Mouse (Mus musculus): ENCODE measurements around the gene Ciita. TPM values are rescaled to one million over a fixed set of nuclear protein-coding genes. Genes with fewer than 3 reads are reported as not detected.

Gene Ciita
- polyA plus RNA-seq, 1 experiment = not detected

DNA sequence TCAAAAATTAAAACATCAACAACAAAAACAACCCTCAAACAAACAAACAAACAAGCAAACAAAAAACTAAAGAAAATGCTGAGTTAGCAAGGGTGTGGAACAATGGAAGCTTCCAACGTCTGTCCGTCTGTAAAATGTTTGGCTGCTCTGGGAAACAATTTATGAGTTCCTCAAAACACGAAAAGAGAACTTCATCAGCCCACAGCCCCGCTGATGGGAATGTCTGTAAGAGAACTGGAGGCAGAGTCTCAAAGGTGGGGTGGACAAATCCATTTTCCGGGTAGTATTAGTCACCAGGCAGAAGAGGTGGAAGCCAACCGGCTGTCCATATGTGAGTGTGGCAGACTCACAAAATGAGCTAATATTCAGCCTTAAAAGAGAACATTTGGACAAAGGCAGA lies 38.5 kb upstream of the Ciita start:
- Histone ChIP-seq H3K4me1 (ENCODE audit: control insufficient read depth, insufficient read depth, low read length) (no peaks in the 10 kb centered on the region), H3K4me3 (ENCODE audit: low read depth, low read length) (no peak overlapping the region), H3K9me3 (replicated peaks; ENCODE audit: control insufficient read depth, insufficient read depth, low read length, poor library complexity, severe bottlenecking) (no peaks in the 10 kb centered on the region), H3K27ac (ENCODE audit: insufficient read depth, low read length) (no peak overlapping the region), H3K27me3 (ENCODE audit: control insufficient read depth, insufficient read depth, low read length, poor library complexity, severe bottlenecking) (no peaks in the 10 kb centered on the region), H3K9ac (ENCODE audit: low read depth, poor library complexity, severe bottlenecking) (no peak overlapping the region), H3K36me3 (ENCODE audit: control insufficient read depth, insufficient read depth, low read length, poor library complexity, severe bottlenecking) (no peaks in the 10 kb centered on the region)
- TF ChIP-seq EP300 (IDR thresholded peaks at IDR 0.05; ENCODE audit: insufficient read depth, low read depth, low read length) = no peak
- no peak for TF ChIP-seq POLR2A (IDR thresholded peaks at IDR 0.05; ENCODE audit: insufficient read depth, low read length)
- no peak for TF ChIP-seq CTCF (IDR thresholded peaks at IDR 0.05; ENCODE audit: low read depth, low read length)

DNA sequence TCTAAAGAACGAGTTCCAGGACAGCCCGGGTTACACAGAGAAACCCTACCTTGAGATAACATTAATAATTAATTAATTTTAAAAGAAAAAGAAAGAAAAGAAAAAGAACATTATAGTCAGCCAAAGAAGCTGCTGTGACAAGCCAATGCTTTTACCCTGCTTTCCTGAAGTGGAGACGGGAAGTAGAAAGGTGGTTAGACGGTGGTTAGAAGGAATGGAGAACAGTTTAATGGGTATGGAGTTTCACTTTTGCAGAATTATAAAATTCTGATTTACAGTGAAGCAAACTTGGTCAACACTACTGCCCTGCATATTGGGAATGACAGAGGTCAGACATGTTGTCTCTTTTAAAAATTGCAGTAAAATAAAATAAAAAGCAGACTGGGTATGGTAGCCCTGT lies 38.1 kb upstream of the Ciita start:
- Histone ChIP-seq H3K9me3 (replicated peaks; ENCODE audit: control insufficient read depth, insufficient read depth, low read length, poor library complexity, severe bottlenecking) (no peaks in the 10 kb centered on the region), H3K27me3 (ENCODE audit: control insufficient read depth, insufficient read depth, low read length, poor library complexity, severe bottlenecking) (no peaks in the 10 kb centered on the region), H3K4me3 (ENCODE audit: low read depth, low read length) (no peak overlapping the region), H3K4me1 (ENCODE audit: control insufficient read depth, insufficient read depth, low read length) (no peaks in the 10 kb centered on the region), H3K36me3 (ENCODE audit: control insufficient read depth, insufficient read depth, low read length, poor library complexity, severe bottlenecking) (no peaks in the 10 kb centered on the region), H3K27ac (ENCODE audit: insufficient read depth, low read length) (no peak overlapping the region), H3K9ac (ENCODE audit: low read depth, poor library complexity, severe bottlenecking) (no peak overlapping the region)
- TF ChIP-seq EP300 (IDR thresholded peaks at IDR 0.05; ENCODE audit: insufficient read depth, low read depth, low read length) = no peak
- TF ChIP-seq CTCF (IDR thresholded peaks at IDR 0.05; ENCODE audit: low read depth, low read length) = no peak
- no peak for TF ChIP-seq POLR2A (IDR thresholded peaks at IDR 0.05; ENCODE audit: insufficient read depth, low read length)

GRCm38 (mm10) chr16:10443723-10444122 lies 36.1 kb upstream of the Ciita start:
- H3K4me1 ChIP-seq (ENCODE audit: control insufficient read depth, insufficient read depth, low read length) = no peaks in the 10 kb centered on the region
- no peak overlapping the region for H3K9ac ChIP-seq (ENCODE audit: low read depth, poor library complexity, severe bottlenecking)
- H3K36me3 ChIP-seq (ENCODE audit: control insufficient read depth, insufficient read depth, low read length, poor library complexity, severe bottlenecking) = no peaks in the 10 kb centered on the region
- H3K27me3 ChIP-seq (ENCODE audit: control insufficient read depth, insufficient read depth, low read length, poor library complexity, severe bottlenecking) = no peaks in the 10 kb centered on the region
- no peak overlapping the region for H3K4me3 ChIP-seq (ENCODE audit: low read depth, low read length)
- no peaks in the 10 kb centered on the region for H3K9me3 ChIP-seq (replicated peaks; ENCODE audit: control insufficient read depth, insufficient read depth, low read length, poor library complexity, severe bottlenecking)
- TF ChIP-seq EP300 (IDR thresholded peaks at IDR 0.05; ENCODE audit: insufficient read depth, low read depth, low read length) (no peak), POLR2A (IDR thresholded peaks at IDR 0.05; ENCODE audit: insufficient read depth, low read length) (no peak), CTCF (IDR thresholded peaks at IDR 0.05; ENCODE audit: low read depth, low read length) (no peak)
- H3K27ac ChIP-seq (ENCODE audit: insufficient read depth, low read length) = no peak overlapping the region

- 0 out of 2 replicates have a peak overlapping the region, but pooled peaks have one; percentile 3 for H3K27ac ChIP-seq (ENCODE audit: insufficient read depth, low read length)
- peak overlapping the region; percentile 60 for H3K4me3 ChIP-seq (ENCODE audit: low read depth, low read length)
- H3K4me1 ChIP-seq (ENCODE audit: control insufficient read depth, insufficient read depth, low read length) = no peaks in the 10 kb centered on the region
- H3K36me3 ChIP-seq (ENCODE audit: control insufficient read depth, insufficient read depth, low read length, poor library complexity, severe bottlenecking) = no peaks in the 10 kb centered on the region
- H3K27me3 ChIP-seq (ENCODE audit: control insufficient read depth, insufficient read depth, low read length, poor library complexity, severe bottlenecking) = no peaks in the 10 kb centered on the region
- no peaks in the 10 kb centered on the region for H3K9me3 ChIP-seq (replicated peaks; ENCODE audit: control insufficient read depth, insufficient read depth, low read length, poor library complexity, severe bottlenecking)
- no peak for TF ChIP-seq CTCF (IDR thresholded peaks at IDR 0.05; ENCODE audit: low read depth, low read length)
- no peak for TF ChIP-seq POLR2A (IDR thresholded peaks at IDR 0.05; ENCODE audit: insufficient read depth, low read length)
- no peak for TF ChIP-seq EP300 (IDR thresholded peaks at IDR 0.05; ENCODE audit: insufficient read depth, low read depth, low read length)
- H3K9ac ChIP-seq (ENCODE audit: low read depth, poor library complexity, severe bottlenecking) = no peak overlapping the region
Measured at GRCm38 (mm10) chr16:10446573-10447263, 33.1 kb upstream of the Ciita start.

DNA sequence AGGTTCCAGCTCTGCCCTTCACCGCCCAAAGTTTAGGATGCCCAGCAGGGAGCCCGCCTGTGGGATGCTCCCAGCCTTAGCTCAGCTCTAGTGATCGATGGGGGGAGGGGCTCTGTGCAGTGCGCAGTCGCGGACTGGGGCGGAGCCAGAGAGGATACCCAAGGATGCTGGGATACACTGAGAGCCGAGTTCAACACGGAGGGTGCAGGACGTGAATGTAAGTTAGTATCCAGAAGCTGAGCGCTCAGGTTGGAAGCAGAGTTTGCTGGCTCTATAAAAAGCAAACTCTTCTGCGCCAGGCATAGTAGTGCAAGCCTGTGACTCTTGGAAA lies 32.6 kb upstream of the Ciita start, which contains the start of gene Tvp23a:
Gene Tvp23a, minus strand, starts transcription at position 99 of the 331 bp plus-strand sequence.
- H3K27ac ChIP-seq (ENCODE audit: insufficient read depth, low read length) = 0 out of 2 replicates have a peak within 1 kb of the TSS, but pooled peaks have one; percentile 3
- peak within 1 kb of the TSS; percentile 19; the same call in 1 of the 2 replicates for H3K9ac ChIP-seq (ENCODE audit: low read depth, poor library complexity, severe bottlenecking)
- H3K4me1 ChIP-seq (ENCODE audit: control insufficient read depth, insufficient read depth, low read length) = no peaks in the 10 kb centered on the region
- H3K9me3 ChIP-seq (replicated peaks; ENCODE audit: control insufficient read depth, insufficient read depth, low read length, poor library complexity, severe bottlenecking) = no peaks in the 10 kb centered on the region
- no peaks in the 10 kb centered on the region for H3K36me3 ChIP-seq (ENCODE audit: control insufficient read depth, insufficient read depth, low read length, poor library complexity, severe bottlenecking)
- no peaks in the 10 kb centered on the region for H3K27me3 ChIP-seq (ENCODE audit: control insufficient read depth, insufficient read depth, low read length, poor library complexity, severe bottlenecking)
- TF ChIP-seq CTCF (IDR thresholded peaks at IDR 0.05; ENCODE audit: low read depth, low read length) (no peak), EP300 (IDR thresholded peaks at IDR 0.05; ENCODE audit: insufficient read depth, low read depth, low read length) (0 out of 2 replicates have a peak, but pooled peaks have one; percentile 38), POLR2A (IDR thresholded peaks at IDR 0.05; ENCODE audit: insufficient read depth, low read length) (peak; percentile 82)
- peak within 1 kb of the TSS; percentile 62 for H3K4me3 ChIP-seq (ENCODE audit: low read depth, low read length)

DNA sequence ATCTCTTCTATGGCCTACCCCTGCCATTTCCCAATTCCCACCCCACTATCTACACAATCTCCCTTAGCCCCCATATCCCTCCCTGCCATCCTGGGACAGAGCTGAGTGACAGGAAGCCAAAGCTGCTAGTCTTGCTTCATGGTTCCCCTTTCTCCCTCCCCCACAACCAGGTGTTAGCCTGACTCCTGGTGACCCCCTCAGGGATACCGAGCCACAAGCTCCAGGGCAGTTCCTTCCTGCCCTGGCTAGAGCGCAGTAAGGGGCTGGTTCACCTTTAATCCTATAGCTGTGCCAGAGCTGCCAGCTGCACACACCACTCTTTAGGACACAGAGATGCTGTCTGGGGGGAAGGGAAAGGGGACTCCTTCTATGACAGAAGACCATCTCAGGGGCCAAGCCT lies 32.1 kb upstream of the Ciita start:
- no peaks in the 10 kb centered on the region for H3K36me3 ChIP-seq (ENCODE audit: control insufficient read depth, insufficient read depth, low read length, poor library complexity, severe bottlenecking)
- H3K9me3 ChIP-seq (replicated peaks; ENCODE audit: control insufficient read depth, insufficient read depth, low read length, poor library complexity, severe bottlenecking) = no peaks in the 10 kb centered on the region
- no peaks in the 10 kb centered on the region for H3K4me1 ChIP-seq (ENCODE audit: control insufficient read depth, insufficient read depth, low read length)
- no peaks in the 10 kb centered on the region for H3K27me3 ChIP-seq (ENCODE audit: control insufficient read depth, insufficient read depth, low read length, poor library complexity, severe bottlenecking)
- peak overlapping the region; percentile 62 for H3K4me3 ChIP-seq (ENCODE audit: low read depth, low read length)
- H3K9ac ChIP-seq (ENCODE audit: low read depth, poor library complexity, severe bottlenecking) = peak overlapping the region; percentile 19; the same call in 1 of the 2 replicates
- TF ChIP-seq POLR2A (IDR thresholded peaks at IDR 0.05; ENCODE audit: insufficient read depth, low read length) (no peak), EP300 (IDR thresholded peaks at IDR 0.05; ENCODE audit: insufficient read depth, low read depth, low read length) (no peak), CTCF (IDR thresholded peaks at IDR 0.05; ENCODE audit: low read depth, low read length) (no peak)
- no peak overlapping the region for H3K27ac ChIP-seq (ENCODE audit: insufficient read depth, low read length)

All from ES-Bruce4 (cell line).